Mouse (Mus musculus): ENCODE data around the gene Eps8l2.

The Eps8l2 gene

GRCm38 (mm10) chr7:141338576-141339131 lies at the start of gene Eps8l2:
Gene Eps8l2 (plus strand): TSS chr7:141338880.
- DNase-seq (ENCODE audit: low spot score in 2 of 2): no peak

GRCm38 (mm10) chr7:141291921-141292582 lies 46.6 kb upstream of the Eps8l2 start, which contains the start of gene Drd4:
Gene Drd4 (plus strand): TSS chr7:141292006.
- DNase-seq (ENCODE audit: low spot score in 2 of 2): no peak

- DNase-seq (ENCODE audit: low spot score in 2 of 2): no peak
These were observed 45.9 kb upstream of the Eps8l2 start for GRCm38 (mm10) chr7:141292583-141293388.

- DNase-seq (ENCODE audit: low spot score in 2 of 2): no peak
These were observed 44.7 kb upstream of the Eps8l2 start for GRCm38 (mm10) chr7:141293852-141294471.

- no peak for DNase-seq (ENCODE audit: low spot score in 2 of 2)
These were observed 44.2 kb upstream of the Eps8l2 start for GRCm38 (mm10) chr7:141294479-141294878.

- DNase-seq (ENCODE audit: low spot score in 2 of 2): no peak
These were observed 40.6 kb upstream of the Eps8l2 start for GRCm38 (mm10) chr7:141297926-141298650.

GRCm38 (mm10) chr7:141299175-141299574 lies 39.5 kb upstream of the Eps8l2 start:
- no peak for DNase-seq (ENCODE audit: low spot score in 2 of 2)

- DNase-seq (ENCODE audit: low spot score in 2 of 2): no peak
These were observed 37.3 kb upstream of the Eps8l2 start for GRCm38 (mm10) chr7:141301386-141301785.

- DNase-seq (ENCODE audit: low spot score in 2 of 2): no peak
These were observed 35.9 kb upstream of the Eps8l2 start for GRCm38 (mm10) chr7:141302702-141303268.

GRCm38 (mm10) chr7:141304537-141304936 lies 34.1 kb upstream of the Eps8l2 start:
- no peak for DNase-seq (ENCODE audit: low spot score in 2 of 2)

GRCm38 (mm10) chr7:141314416-141314815 lies 24.3 kb upstream of the Eps8l2 start:
- no peak for DNase-seq (ENCODE audit: low spot score in 2 of 2)

- DNase-seq (ENCODE audit: low spot score in 2 of 2): no peak
These were observed 23.6 kb upstream of the Eps8l2 start for GRCm38 (mm10) chr7:141315076-141315475.

- no peak for DNase-seq (ENCODE audit: low spot score in 2 of 2)
These were observed 22.7 kb upstream of the Eps8l2 start for GRCm38 (mm10) chr7:141315974-141316373.

- DNase-seq (ENCODE audit: low spot score in 2 of 2): no peak
These were observed 21.0 kb upstream of the Eps8l2 start for GRCm38 (mm10) chr7:141317619-141318132.

GRCm38 (mm10) chr7:141319446-141319845 lies 19.2 kb upstream of the Eps8l2 start:
- DNase-seq (ENCODE audit: low spot score in 2 of 2): no peak

- no peak for DNase-seq (ENCODE audit: low spot score in 2 of 2)
These were observed 14.0 kb upstream of the Eps8l2 start for GRCm38 (mm10) chr7:141324686-141325085.

GRCm38 (mm10) chr7:141326546-141327446 lies 11.9 kb upstream of the Eps8l2 start:
- DNase-seq (ENCODE audit: low spot score in 2 of 2): peak; percentile 14 to 21

- peak; percentile 96 to 100 for DNase-seq (ENCODE audit: low spot score in 2 of 2)
These were observed 11.0 kb upstream of the Eps8l2 start, which contains the start of the genes Deaf1 and Tmem80 for GRCm38 (mm10) chr7:141327469-141328372. Gene Deaf1 (minus strand): TSS chr7:141327690. Gene Tmem80 (plus strand): TSS chr7:141327739.

All from heart, adult 9 months (tissue).